Mouse (Mus musculus): Measurements from ENCODE around the gene Miga2. TPM values are rescaled to one million over a fixed set of nuclear protein-coding genes. Genes with fewer than 3 reads are reported as not detected.

The Miga2 gene
- polyA plus RNA-seq, 1 experiment: 11.1 TPM

GRCm38 (mm10) chr2:30384814-30385213 is 20.8 kb downstream of the Miga2 start:
- Histone ChIP-seq H3K4me1 (ENCODE audit: control insufficient read depth, insufficient read depth, insufficient read length) (no peaks in the 10 kb centered on the region), H3K4me3 (ENCODE audit: extremely low read depth, insufficient read depth, insufficient read length) (no peak overlapping the region), H3K27me3 (ENCODE audit: control insufficient read depth, insufficient read depth, low read length) (no peaks in the 10 kb centered on the region), H3K27ac (ENCODE audit: insufficient read depth, low read length) (no peak overlapping the region), H3K36me3 (ENCODE audit: control insufficient read depth, insufficient read depth, low read length) (peaks cover 6% of the 10 kb centered on the region; the same call in 1 of the 2 replicates)
- WGBS: 19% methylated on average over 5 of the region's 5 CpGs
- TF ChIP-seq CTCF (IDR thresholded peaks at IDR 0.05; ENCODE audit: extremely low read depth, insufficient read depth, insufficient read length, insufficient replicate concordance) (no peak), POLR2A (IDR thresholded peaks at IDR 0.05; ENCODE audit: low read depth, low read length) (no peak)
- no peak for DNase-seq (ENCODE audit: low read depth in 1 of 2, low spot score in 2 of 2)

DNA sequence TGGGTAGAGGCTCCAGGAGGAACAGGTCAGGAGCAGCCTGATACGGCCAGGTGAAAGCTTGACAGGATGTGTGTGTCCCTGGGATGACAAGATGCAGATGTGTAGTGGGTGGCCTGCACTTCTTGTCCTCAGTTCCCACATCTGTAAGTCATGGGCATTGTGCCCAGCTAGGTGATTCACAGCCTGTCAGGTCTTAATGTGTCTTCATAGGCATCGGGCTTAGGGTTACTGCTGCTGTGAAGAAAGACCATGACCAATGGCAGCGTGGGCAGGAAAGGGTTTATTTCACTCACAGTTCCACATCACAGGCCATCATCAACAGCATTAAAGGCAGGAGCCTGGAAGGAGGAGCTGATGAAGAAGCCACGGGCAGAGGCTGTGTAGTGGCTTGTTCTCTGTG is 21.6 kb downstream of the Miga2 start:
- H3K27me3 ChIP-seq (ENCODE audit: control insufficient read depth, insufficient read depth, low read length): no peaks in the 10 kb centered on the region
- H3K4me1 ChIP-seq (ENCODE audit: control insufficient read depth, insufficient read depth, insufficient read length): no peaks in the 10 kb centered on the region
- no peak overlapping the region for H3K27ac ChIP-seq (ENCODE audit: insufficient read depth, low read length)
- TF ChIP-seq POLR2A (IDR thresholded peaks at IDR 0.05; ENCODE audit: low read depth, low read length) (no peak), CTCF (IDR thresholded peaks at IDR 0.05; ENCODE audit: extremely low read depth, insufficient read depth, insufficient read length, insufficient replicate concordance) (no peak)
- WGBS: 79% methylated on average over 4 of the region's 4 CpGs
- peaks cover 6% of the 10 kb centered on the region; the same call in 1 of the 2 replicates for H3K36me3 ChIP-seq (ENCODE audit: control insufficient read depth, insufficient read depth, low read length)
- DNase-seq (ENCODE audit: low read depth in 1 of 2, low spot score in 2 of 2): no peak
- H3K4me3 ChIP-seq (ENCODE audit: extremely low read depth, insufficient read depth, insufficient read length): no peak overlapping the region

GRCm38 (mm10) chr2:30386913-30387312 is 22.9 kb downstream of the Miga2 start:
- DNase-seq (ENCODE audit: low read depth in 1 of 2, low spot score in 2 of 2): no peak
- Histone ChIP-seq H3K27ac (ENCODE audit: insufficient read depth, low read length) (no peak overlapping the region), H3K4me3 (ENCODE audit: extremely low read depth, insufficient read depth, insufficient read length) (no peak overlapping the region), H3K27me3 (ENCODE audit: control insufficient read depth, insufficient read depth, low read length) (no peaks in the 10 kb centered on the region), H3K4me1 (ENCODE audit: control insufficient read depth, insufficient read depth, insufficient read length) (no peaks in the 10 kb centered on the region), H3K36me3 (ENCODE audit: control insufficient read depth, insufficient read depth, low read length) (peaks cover 5% of the 10 kb centered on the region; the same call in 1 of the 2 replicates)
- TF ChIP-seq CTCF (IDR thresholded peaks at IDR 0.05; ENCODE audit: extremely low read depth, insufficient read depth, insufficient read length, insufficient replicate concordance): no peak
- no peak for TF ChIP-seq POLR2A (IDR thresholded peaks at IDR 0.05; ENCODE audit: low read depth, low read length)
- 92% methylated on average over 9 of the region's 9 CpGs for WGBS

- Histone ChIP-seq H3K4me3 (ENCODE audit: extremely low read depth, insufficient read depth, insufficient read length) (no peak overlapping the region), H3K27me3 (ENCODE audit: control insufficient read depth, insufficient read depth, low read length) (no peaks in the 10 kb centered on the region), H3K4me1 (ENCODE audit: control insufficient read depth, insufficient read depth, insufficient read length) (peaks cover 10% of the 10 kb centered on the region; the same call in 1 of the 2 replicates), H3K36me3 (ENCODE audit: control insufficient read depth, insufficient read depth, low read length) (no peaks in the 10 kb centered on the region), H3K27ac (ENCODE audit: insufficient read depth, low read length) (no peak overlapping the region)
- TF ChIP-seq CTCF (IDR thresholded peaks at IDR 0.05; ENCODE audit: extremely low read depth, insufficient read depth, insufficient read length, insufficient replicate concordance): no peak
- TF ChIP-seq POLR2A (IDR thresholded peaks at IDR 0.05; ENCODE audit: low read depth, low read length): no peak
- DNase-seq (ENCODE audit: low read depth in 1 of 2, low spot score in 2 of 2): no peak
- WGBS: 91% methylated on average over 2 of the region's 2 CpGs
Observed at GRCm38 (mm10) chr2:30389000-30389399, 25.0 kb downstream of the Miga2 start.

DNA sequence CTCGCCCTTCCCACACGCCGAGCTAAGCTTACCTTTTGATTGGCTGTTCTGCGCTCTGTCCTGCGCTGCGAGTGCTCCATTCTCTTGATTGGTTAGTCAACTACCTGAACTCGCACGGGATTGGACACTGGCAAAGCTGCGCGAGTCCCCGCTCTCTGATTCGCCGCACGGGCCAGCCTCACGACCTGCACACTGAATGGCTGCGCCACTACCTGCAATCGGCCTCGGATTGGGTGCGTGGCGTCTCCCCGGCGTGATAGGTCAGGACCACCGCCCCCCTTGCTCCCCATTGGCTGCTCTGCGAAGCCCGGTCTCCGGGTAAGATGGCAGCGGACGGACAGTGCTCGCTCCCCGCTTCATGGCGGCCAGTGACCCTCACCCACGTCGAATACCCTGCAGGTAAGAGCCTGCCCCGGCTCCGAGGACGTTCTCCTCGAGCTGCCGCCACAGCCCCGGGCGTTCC is 28.1 kb downstream of the Miga2 start, which contains the start of gene Dolpp1:
Gene Dolpp1 (plus strand): TSS at position 141 of the 463 bp plus-strand sequence.
- Histone ChIP-seq H3K36me3 (ENCODE audit: control insufficient read depth, insufficient read depth, low read length) (peaks cover 3% of the 10 kb centered on the region; the same call in 1 of the 2 replicates), H3K27me3 (ENCODE audit: control insufficient read depth, insufficient read depth, low read length) (no peaks in the 10 kb centered on the region), H3K4me1 (ENCODE audit: control insufficient read depth, insufficient read depth, insufficient read length) (peaks cover 10% of the 10 kb centered on the region; the same call in 1 of the 2 replicates), H3K4me3 (ENCODE audit: extremely low read depth, insufficient read depth, insufficient read length) (peak within 1 kb of the TSS; percentile 75), H3K27ac (ENCODE audit: insufficient read depth, low read length) (peak within 1 kb of the TSS; percentile 51; the same call in 1 of the 2 replicates)
- DNase-seq (ENCODE audit: low read depth in 1 of 2, low spot score in 2 of 2): peak; percentile 97
- under 1% methylated on average over 39 of the region's 40 CpGs for whole genome bisulfite sequencing
- TF ChIP-seq CTCF (IDR thresholded peaks at IDR 0.05; ENCODE audit: extremely low read depth, insufficient read depth, insufficient read length, insufficient replicate concordance): no peak
- TF ChIP-seq POLR2A (IDR thresholded peaks at IDR 0.05; ENCODE audit: low read depth, low read length): peak; percentile 56

DNA sequence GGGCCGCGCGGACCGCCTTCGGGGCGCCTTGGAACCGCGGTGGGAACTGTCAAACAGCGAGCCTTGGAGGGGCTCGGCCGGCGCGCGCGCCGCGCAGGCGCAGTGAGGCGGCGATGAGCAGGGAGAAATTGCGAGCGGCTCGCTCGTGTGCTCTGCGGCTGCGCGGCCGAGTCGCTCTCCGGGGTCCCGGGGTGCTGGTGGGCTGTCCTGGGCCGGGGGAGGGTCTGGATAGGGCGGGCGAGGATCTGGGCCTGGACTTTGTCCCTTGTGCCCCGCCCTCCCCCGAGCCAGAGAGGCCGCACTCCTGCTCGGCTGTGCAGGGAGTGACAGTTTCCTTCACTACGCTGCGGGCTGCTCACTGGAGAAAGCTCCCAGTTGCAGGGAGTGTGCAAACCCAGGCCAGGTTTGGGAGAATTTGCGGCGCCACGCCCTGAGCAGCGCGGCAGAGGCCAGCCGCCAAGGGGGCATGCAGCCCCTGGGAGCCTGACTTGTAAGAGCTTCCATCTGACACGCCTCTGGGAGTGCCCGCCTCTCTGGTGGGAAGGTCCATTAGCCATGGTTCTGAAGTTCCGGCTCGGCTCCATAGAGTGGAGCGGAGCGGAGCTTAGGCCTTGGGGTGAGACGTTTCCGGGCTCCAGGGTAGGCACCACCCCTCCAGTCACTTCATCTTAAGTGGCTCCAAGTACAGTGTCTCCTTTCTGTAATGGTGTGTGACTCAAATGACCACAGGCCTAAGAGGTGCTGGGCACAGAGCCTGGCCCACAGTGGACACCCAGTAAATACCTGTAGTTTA is 28.7 kb downstream of the Miga2 start:
- Histone ChIP-seq H3K4me1 (ENCODE audit: control insufficient read depth, insufficient read depth, insufficient read length) (peaks cover 10% of the 10 kb centered on the region; the same call in 1 of the 2 replicates), H3K36me3 (ENCODE audit: control insufficient read depth, insufficient read depth, low read length) (peaks cover 7% of the 10 kb centered on the region)
- peak in 1 of 2 experiments; percentile 67 for DNase-seq (ENCODE audit: low read depth in 1 of 2, low spot score in 2 of 2)

GRCm38 (mm10) chr2:30393370-30393656 is 29.3 kb downstream of the Miga2 start:
- peaks cover 10% of the 10 kb centered on the region for H3K36me3 ChIP-seq (ENCODE audit: control insufficient read depth, insufficient read depth, low read length)
- WGBS: 80% methylated on average over 1 of the region's 1 CpGs
- TF ChIP-seq CTCF (IDR thresholded peaks at IDR 0.05; ENCODE audit: extremely low read depth, insufficient read depth, insufficient read length, insufficient replicate concordance): no peak
- no peak for TF ChIP-seq POLR2A (IDR thresholded peaks at IDR 0.05; ENCODE audit: low read depth, low read length)
- peak overlapping the region; percentile 75; the same call in 1 of the 2 replicates for H3K4me3 ChIP-seq (ENCODE audit: extremely low read depth, insufficient read depth, insufficient read length)
- no peaks in the 10 kb centered on the region for H3K27me3 ChIP-seq (ENCODE audit: control insufficient read depth, insufficient read depth, low read length)
- peaks cover 10% of the 10 kb centered on the region; the same call in 1 of the 2 replicates for H3K4me1 ChIP-seq (ENCODE audit: control insufficient read depth, insufficient read depth, insufficient read length)
- H3K27ac ChIP-seq (ENCODE audit: insufficient read depth, low read length): no peak overlapping the region
- DNase-seq (ENCODE audit: low read depth in 1 of 2, low spot score in 2 of 2): no peak

More for the DNA sequence above, 28.7 kb downstream of the Miga2 start:
- 1% methylated on average over 53 of the region's 54 CpGs for WGBS
- H3K27ac ChIP-seq (ENCODE audit: insufficient read depth, low read length): peak overlapping the region; percentile 51; the same call in 1 of the 2 replicates
- peak overlapping the region; percentile 75 for H3K4me3 ChIP-seq (ENCODE audit: extremely low read depth, insufficient read depth, insufficient read length)
- no peak for TF ChIP-seq CTCF (IDR thresholded peaks at IDR 0.05; ENCODE audit: extremely low read depth, insufficient read depth, insufficient read length, insufficient replicate concordance)
- no peak for TF ChIP-seq POLR2A (IDR thresholded peaks at IDR 0.05; ENCODE audit: low read depth, low read length)
- H3K27me3 ChIP-seq (ENCODE audit: control insufficient read depth, insufficient read depth, low read length): no peaks in the 10 kb centered on the region

All from spleen, adult 2 months (tissue).